Mouse (Mus musculus): ENCODE results near the gene Hax1. TPM values are rescaled to one million over a fixed set of nuclear protein-coding genes. Genes with fewer than 3 reads are reported as not detected.

Gene Hax1
- 201 and 207 TPM in 2 replicates for polyA plus RNA-seq (2014; fragmentation: Nextera tagmentation; extraction: Ambion mirVana)

DNA sequence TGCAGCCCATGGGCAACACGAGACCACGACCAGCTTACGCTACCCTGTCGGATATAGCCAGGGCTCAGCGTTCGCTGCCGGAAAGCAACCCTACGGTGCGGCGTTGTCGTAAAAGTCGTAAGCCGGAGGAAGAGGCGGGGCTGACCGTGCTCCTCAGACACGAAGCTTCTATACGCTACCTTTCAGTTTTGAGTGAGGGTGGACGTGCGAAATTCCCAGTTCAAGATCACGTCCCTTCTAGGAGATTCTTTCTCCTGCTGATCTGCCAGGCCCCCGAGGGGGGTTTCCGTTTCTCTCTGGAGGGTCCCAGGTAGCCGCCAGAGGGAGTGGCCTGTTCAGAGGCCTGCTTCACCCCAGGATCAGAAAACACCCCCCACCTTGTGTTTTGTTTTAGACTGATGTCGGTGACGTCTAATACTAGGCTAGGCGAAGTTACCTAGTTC is at the start of gene Hax1:
TSS of gene Hax1 (minus strand) at position 169 of the 443 bp plus-strand sequence.
- Histone ChIP-seq H3K4me3 (ENCODE audit: low read depth, low read length) (peak within 1 kb of the TSS; percentile 75), H3K36me3 (replicated peaks; ENCODE audit: control insufficient read depth, insufficient read depth, low read depth, low read length) (peaks cover 3% of the 10 kb centered on the region), H3K27ac (replicated peaks; ENCODE audit: low read depth, low read length) (peak within 1 kb of the TSS; percentile 85), H3K4me2 (ENCODE audit: low read depth, low read length) (peak within 1 kb of the TSS; percentile 75), H3K27me3 (ENCODE audit: control insufficient read depth, insufficient read depth, low read length) (no peaks in the 10 kb centered on the region), H3K9ac (replicated peaks; ENCODE audit: low read length) (peak within 1 kb of the TSS; percentile 83), H3K9me3 (replicated peaks; ENCODE audit: control insufficient read depth, low read length) (no peaks in the 10 kb centered on the region), H3K4me1 (ENCODE audit: control insufficient read depth, insufficient read depth, low read length) (no peaks in the 10 kb centered on the region)
- ATAC-seq (replicated peaks; ENCODE audit: insufficient number of reproducible peaks, low FRiP score, low TSS enrichment, low read depth) (peak; percentile 89), DNase-seq (ENCODE audit: low spot score) (peak; percentile 97)
- WGBS = under 1% methylated on average over 26 of the region's 26 CpGs

DNA sequence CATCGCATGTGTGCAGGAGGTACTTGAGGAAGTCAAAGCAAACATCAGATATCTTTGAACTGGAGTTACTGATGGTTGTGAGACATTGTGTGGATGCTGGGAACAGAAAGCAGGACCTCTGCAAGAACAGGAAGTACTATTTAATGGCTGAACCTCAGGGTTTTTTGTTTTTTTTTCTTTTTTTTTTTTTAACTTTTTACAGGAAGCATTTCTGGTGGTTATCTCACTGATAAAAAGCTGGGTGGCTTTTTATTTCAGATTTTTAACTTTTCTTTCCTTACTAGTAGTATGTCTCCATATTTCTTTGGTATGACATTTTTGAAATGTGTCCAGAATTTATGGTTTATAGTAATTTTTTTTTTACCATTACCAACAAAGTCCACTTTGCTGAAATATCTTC is 37.7 kb upstream of the Hax1 start:
- H3K9ac ChIP-seq (replicated peaks; ENCODE audit: low read length) = no peak overlapping the region
- H3K9me3 ChIP-seq (replicated peaks; ENCODE audit: control insufficient read depth, low read length) = no peaks in the 10 kb centered on the region
- no peak overlapping the region for H3K4me3 ChIP-seq (ENCODE audit: low read depth, low read length)
- H3K27ac ChIP-seq (replicated peaks; ENCODE audit: low read depth, low read length) = no peak overlapping the region
- DNase-seq (ENCODE audit: low spot score) = no peak
- peaks cover 6% of the 10 kb centered on the region for H3K36me3 ChIP-seq (replicated peaks; ENCODE audit: control insufficient read depth, insufficient read depth, low read depth, low read length)
- WGBS = 98% methylated on average over 1 of the region's 1 CpGs
- H3K27me3 ChIP-seq (ENCODE audit: control insufficient read depth, insufficient read depth, low read length) = no peaks in the 10 kb centered on the region
- no peaks in the 10 kb centered on the region for H3K4me1 ChIP-seq (ENCODE audit: control insufficient read depth, insufficient read depth, low read length)
- ATAC-seq (replicated peaks; ENCODE audit: insufficient number of reproducible peaks, low FRiP score, low TSS enrichment, low read depth) = no peak
- no peak overlapping the region for H3K4me2 ChIP-seq (ENCODE audit: low read depth, low read length)

DNA sequence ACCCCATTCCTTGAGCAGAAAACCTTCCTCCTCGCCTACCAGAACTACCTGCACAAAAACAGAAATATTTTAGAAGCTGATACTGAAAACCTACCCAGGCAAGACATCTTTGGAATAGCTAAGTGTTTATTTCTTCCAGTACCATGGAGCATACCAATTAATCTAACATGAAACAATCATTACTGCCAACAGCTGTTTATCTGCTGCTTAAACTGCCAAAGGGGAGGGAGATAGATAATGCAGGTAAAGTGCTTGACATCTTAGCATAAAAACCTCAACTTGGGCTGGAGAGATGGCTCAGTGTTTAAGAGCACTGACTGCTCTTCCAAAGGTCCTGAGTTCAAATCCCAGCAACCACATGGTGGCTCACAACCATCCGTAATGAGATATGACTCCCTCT is 36.1 kb upstream of the Hax1 start:
- no peak overlapping the region for H3K9ac ChIP-seq (replicated peaks; ENCODE audit: low read length)
- no peak overlapping the region for H3K27ac ChIP-seq (replicated peaks; ENCODE audit: low read depth, low read length)
- ATAC-seq (replicated peaks; ENCODE audit: insufficient number of reproducible peaks, low FRiP score, low TSS enrichment, low read depth) = no peak
- no peaks in the 10 kb centered on the region for H3K9me3 ChIP-seq (replicated peaks; ENCODE audit: control insufficient read depth, low read length)
- no peaks in the 10 kb centered on the region for H3K4me1 ChIP-seq (ENCODE audit: control insufficient read depth, insufficient read depth, low read length)
- peaks cover 6% of the 10 kb centered on the region for H3K36me3 ChIP-seq (replicated peaks; ENCODE audit: control insufficient read depth, insufficient read depth, low read depth, low read length)
- no peaks in the 10 kb centered on the region for H3K27me3 ChIP-seq (ENCODE audit: control insufficient read depth, insufficient read depth, low read length)
- DNase-seq (ENCODE audit: low spot score) = no peak
- H3K4me3 ChIP-seq (ENCODE audit: low read depth, low read length) = no peak overlapping the region
- no peak overlapping the region for H3K4me2 ChIP-seq (ENCODE audit: low read depth, low read length)
- WGBS = 80% methylated on average over 2 of the region's 2 CpGs

DNA sequence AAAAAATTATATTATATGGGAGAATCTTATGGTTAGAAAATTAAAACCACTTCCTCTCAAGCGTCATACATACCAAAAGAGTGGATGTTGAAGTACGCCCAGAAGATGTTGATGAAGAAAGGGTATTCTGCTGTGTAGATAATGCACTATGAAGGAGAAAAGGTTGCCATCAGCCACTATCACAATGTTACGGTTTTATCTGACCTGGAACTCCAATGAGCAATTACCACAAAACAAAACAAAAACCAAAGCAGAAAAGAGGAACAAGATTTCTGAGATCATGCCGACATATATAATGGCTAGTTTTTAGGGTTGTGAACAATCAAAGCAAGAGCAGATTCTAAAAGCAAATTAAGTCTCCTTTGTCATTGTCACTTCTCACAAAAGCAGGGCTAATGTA is 18.0 kb upstream of the Hax1 start:
- ATAC-seq (replicated peaks; ENCODE audit: insufficient number of reproducible peaks, low FRiP score, low TSS enrichment, low read depth) = no peak
- H3K9ac ChIP-seq (replicated peaks; ENCODE audit: low read length) = no peak overlapping the region
- H3K9me3 ChIP-seq (replicated peaks; ENCODE audit: control insufficient read depth, low read length) = no peaks in the 10 kb centered on the region
- 92% methylated on average over 4 of the region's 4 CpGs for WGBS
- H3K4me2 ChIP-seq (ENCODE audit: low read depth, low read length) = no peak overlapping the region
- H3K27ac ChIP-seq (replicated peaks; ENCODE audit: low read depth, low read length) = no peak overlapping the region
- no peaks in the 10 kb centered on the region for H3K27me3 ChIP-seq (ENCODE audit: control insufficient read depth, insufficient read depth, low read length)
- DNase-seq (ENCODE audit: low spot score) = no peak
- H3K4me1 ChIP-seq (ENCODE audit: control insufficient read depth, insufficient read depth, low read length) = no peaks in the 10 kb centered on the region
- no peak overlapping the region for H3K4me3 ChIP-seq (ENCODE audit: low read depth, low read length)
- H3K36me3 ChIP-seq (replicated peaks; ENCODE audit: control insufficient read depth, insufficient read depth, low read depth, low read length) = peaks cover 31% of the 10 kb centered on the region

DNA sequence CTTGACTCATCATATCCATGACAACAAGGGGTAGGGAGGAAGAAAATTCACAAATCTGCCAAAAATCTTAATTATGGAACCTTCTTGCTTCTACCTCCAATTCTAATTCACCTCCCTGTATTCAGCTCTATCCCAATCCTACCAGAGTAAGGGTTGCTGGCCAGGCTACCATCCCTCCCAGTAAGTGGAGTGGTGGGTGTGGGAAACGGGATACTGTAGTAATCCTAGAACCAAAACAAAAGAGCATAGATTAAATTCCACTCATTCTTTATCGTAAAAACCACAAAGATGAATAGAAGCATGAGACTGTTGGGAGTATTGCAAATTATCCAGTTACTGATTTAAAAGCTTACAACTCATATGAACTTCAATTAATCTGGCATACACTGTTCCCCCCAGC is 11.7 kb upstream of the Hax1 start:
- Histone ChIP-seq H3K4me3 (ENCODE audit: low read depth, low read length) (no peak overlapping the region), H3K27me3 (ENCODE audit: control insufficient read depth, insufficient read depth, low read length) (no peaks in the 10 kb centered on the region), H3K27ac (replicated peaks; ENCODE audit: low read depth, low read length) (no peak overlapping the region), H3K36me3 (replicated peaks; ENCODE audit: control insufficient read depth, insufficient read depth, low read depth, low read length) (peaks cover 19% of the 10 kb centered on the region), H3K9me3 (replicated peaks; ENCODE audit: control insufficient read depth, low read length) (no peaks in the 10 kb centered on the region), H3K9ac (replicated peaks; ENCODE audit: low read length) (no peak overlapping the region), H3K4me1 (ENCODE audit: control insufficient read depth, insufficient read depth, low read length) (no peaks in the 10 kb centered on the region), H3K4me2 (ENCODE audit: low read depth, low read length) (no peak overlapping the region)
- DNase-seq (ENCODE audit: low spot score) = no peak
- no peak for ATAC-seq (replicated peaks; ENCODE audit: insufficient number of reproducible peaks, low FRiP score, low TSS enrichment, low read depth)
- WGBS = 89% methylated on average over 2 of the region's 2 CpGs

DNA sequence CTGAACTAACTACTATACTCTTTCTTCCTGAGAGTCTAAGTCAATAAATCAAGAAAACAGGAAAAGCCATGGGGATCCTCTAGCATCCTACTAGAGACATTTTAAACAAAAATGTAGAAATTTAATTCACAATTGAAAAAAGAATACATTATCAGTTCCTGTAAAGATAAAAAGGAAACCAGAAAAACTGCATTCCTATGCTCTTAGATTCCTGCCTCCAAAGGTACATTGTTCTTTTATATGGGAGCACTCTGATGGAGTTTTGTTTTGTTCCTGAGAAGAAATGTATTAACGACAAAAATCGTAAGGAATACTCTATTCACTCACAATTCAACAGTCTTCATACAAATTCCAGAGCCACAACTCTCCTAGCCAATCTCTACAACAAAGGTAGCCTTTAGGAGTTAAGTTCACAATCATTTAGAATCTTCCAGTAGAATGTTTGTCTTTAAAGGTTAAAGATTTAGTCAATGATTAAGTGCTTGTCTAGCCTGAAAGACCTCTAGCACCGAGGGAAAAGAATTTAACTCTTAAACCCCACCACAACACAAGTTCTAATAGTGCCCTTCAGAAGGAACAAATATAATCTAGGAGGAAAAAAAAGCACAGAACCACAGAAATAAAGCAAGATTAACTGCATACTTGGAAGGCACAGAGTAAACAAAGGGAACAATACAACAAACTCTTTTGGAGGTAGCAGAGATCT is 5.7 kb upstream of the Hax1 start:
- Histone ChIP-seq H3K27ac (replicated peaks; ENCODE audit: low read depth, low read length) (no peak overlapping the region), H3K4me2 (ENCODE audit: low read depth, low read length) (no peak overlapping the region), H3K36me3 (replicated peaks; ENCODE audit: control insufficient read depth, insufficient read depth, low read depth, low read length) (peaks cover 11% of the 10 kb centered on the region), H3K9me3 (replicated peaks; ENCODE audit: control insufficient read depth, low read length) (no peaks in the 10 kb centered on the region), H3K9ac (replicated peaks; ENCODE audit: low read length) (no peak overlapping the region), H3K4me3 (ENCODE audit: low read depth, low read length) (no peak overlapping the region), H3K4me1 (ENCODE audit: control insufficient read depth, insufficient read depth, low read length) (no peaks in the 10 kb centered on the region), H3K27me3 (ENCODE audit: control insufficient read depth, insufficient read depth, low read length) (no peaks in the 10 kb centered on the region)
- 84% methylated on average over 3 of the region's 3 CpGs for WGBS
- ATAC-seq (replicated peaks; ENCODE audit: insufficient number of reproducible peaks, low FRiP score, low TSS enrichment, low read depth) = no peak
- no peak for DNase-seq (ENCODE audit: low spot score)

DNA sequence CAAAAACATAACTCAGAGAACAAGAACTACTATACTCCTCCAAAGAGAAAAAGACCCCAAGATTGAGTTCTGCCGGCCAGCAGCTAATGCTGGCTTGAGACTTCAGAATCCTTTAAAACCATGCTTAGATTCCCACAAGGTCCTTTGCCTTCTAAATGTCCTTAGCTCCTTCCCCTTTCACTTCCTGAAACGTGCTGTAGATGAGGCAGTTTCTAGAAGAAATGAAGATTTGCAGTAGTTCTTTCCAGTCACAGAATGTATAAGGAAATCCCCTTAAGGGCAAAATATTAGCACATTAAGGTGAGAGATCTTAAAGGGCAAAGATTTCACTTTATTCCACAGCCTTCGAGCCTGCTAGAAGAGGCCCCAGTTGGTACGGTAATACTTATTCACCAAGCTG is 1.2 kb upstream of the Hax1 start:
- H3K36me3 ChIP-seq (replicated peaks; ENCODE audit: control insufficient read depth, insufficient read depth, low read depth, low read length) = peaks cover 3% of the 10 kb centered on the region
- H3K27ac ChIP-seq (replicated peaks; ENCODE audit: low read depth, low read length) = peak overlapping the region; percentile 85
- no peak overlapping the region for H3K4me3 ChIP-seq (ENCODE audit: low read depth, low read length)

DNA sequence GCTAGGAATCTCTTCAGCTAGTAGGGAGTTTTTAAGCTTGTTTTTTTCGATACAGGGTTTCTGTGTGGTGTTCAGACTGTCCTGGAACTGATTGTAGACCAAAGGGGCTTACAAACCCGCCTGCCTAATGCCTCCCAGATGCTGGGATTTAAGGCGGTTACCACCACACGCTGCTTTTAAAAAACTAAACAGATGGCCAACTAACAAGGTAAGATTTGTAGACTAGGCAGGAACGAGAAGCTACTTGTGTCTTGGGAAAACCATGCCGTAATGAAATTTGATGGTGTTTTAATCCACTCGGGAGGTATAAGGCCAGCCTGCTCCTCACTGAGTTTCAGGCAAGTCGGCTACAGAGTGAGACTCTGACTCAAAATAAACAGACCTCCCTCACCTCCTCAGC is 510 bp upstream of the Hax1 start:
- Histone ChIP-seq H3K27me3 (ENCODE audit: control insufficient read depth, insufficient read depth, low read length) (no peaks in the 10 kb centered on the region), H3K4me1 (ENCODE audit: control insufficient read depth, insufficient read depth, low read length) (no peaks in the 10 kb centered on the region), H3K4me3 (ENCODE audit: low read depth, low read length) (peak overlapping the region; percentile 75), H3K9me3 (replicated peaks; ENCODE audit: control insufficient read depth, low read length) (no peaks in the 10 kb centered on the region), H3K4me2 (ENCODE audit: low read depth, low read length) (peak overlapping the region; percentile 75), H3K27ac (replicated peaks; ENCODE audit: low read depth, low read length) (peak overlapping the region; percentile 85), H3K36me3 (replicated peaks; ENCODE audit: control insufficient read depth, insufficient read depth, low read depth, low read length) (peaks cover 3% of the 10 kb centered on the region), H3K9ac (replicated peaks; ENCODE audit: low read length) (peak overlapping the region; percentile 83)
- WGBS = 9% methylated on average over 8 of the region's 8 CpGs
- ATAC-seq (replicated peaks; ENCODE audit: insufficient number of reproducible peaks, low FRiP score, low TSS enrichment, low read depth) (peak; percentile 66), DNase-seq (ENCODE audit: low spot score) (peak; percentile 84)

More for the DNA sequence above, 1.2 kb upstream of the Hax1 start:
- Histone ChIP-seq H3K27me3 (ENCODE audit: control insufficient read depth, insufficient read depth, low read length) (no peaks in the 10 kb centered on the region), H3K4me2 (ENCODE audit: low read depth, low read length) (no peak overlapping the region; the same call in 1 of the 2 replicates), H3K9ac (replicated peaks; ENCODE audit: low read length) (no peak overlapping the region), H3K4me1 (ENCODE audit: control insufficient read depth, insufficient read depth, low read length) (no peaks in the 10 kb centered on the region), H3K9me3 (replicated peaks; ENCODE audit: control insufficient read depth, low read length) (no peaks in the 10 kb centered on the region)
- DNase-seq (ENCODE audit: low spot score) = no peak
- ATAC-seq (replicated peaks; ENCODE audit: insufficient number of reproducible peaks, low FRiP score, low TSS enrichment, low read depth) = no peak
- WGBS = 80% methylated on average over 4 of the region's 4 CpGs

Data from embryonic facial prominence, embryonic 11.5 days (tissue).